Mouse (Mus musculus) heart, adult 2 months (tissue): Measurements from ENCODE around the gene Zp3r. TPM values are rescaled to one million over a fixed set of nuclear protein-coding genes. Genes with fewer than 3 reads are reported as not detected.
A peak's percentile ranks its signal among the peaks of the same experiment; 100 is the strongest.

Source experiments
- DNase-seq, 2 experiments: peaks; one replicate each; pipeline ENCODE4 v3.0.0; 2021
- H3K27ac ChIP-seq: fragments of 200-600 bp; 2 replicates; pipeline ENCODE4 v1.8.1; 2022
- H3K27me3 ChIP-seq: fragments of 200-500 bp; 2 replicates; pipeline ENCODE4 v1.6.1; 2012; ENCODE audit warnings: mild to moderate bottlenecking, low read length, inconsistent platforms, mixed read lengths; ENCODE audit not compliant: control insufficient read depth, insufficient read depth
- H3K36me3 ChIP-seq: fragments of 200-500 bp; 2 replicates; pipeline ENCODE4 v1.6.1; 2012; ENCODE audit warnings: low read length, inconsistent platforms; ENCODE audit not compliant: control insufficient read depth, insufficient read depth
- H3K4me1 ChIP-seq: fragments of 200-500 bp; 2 replicates; pipeline ENCODE4 v1.6.1; 2011; ENCODE audit warnings: low read length; ENCODE audit not compliant: control insufficient read depth, insufficient read depth
- H3K4me3 ChIP-seq: fragments of 200-600 bp; 2 replicates; pipeline ENCODE4 v1.8.1; 2022
- H3K79me2 ChIP-seq: fragments of 200-500 bp; replicated peaks from 2 replicates; pipeline ENCODE4 v1.6.1; 2012; ENCODE audit warnings: mild to moderate bottlenecking, inconsistent platforms, low read length, moderate library complexity, mixed read lengths; ENCODE audit not compliant: control insufficient read depth, insufficient read depth
- H3K9ac ChIP-seq: fragments of 200-500 bp; 2 replicates; pipeline ENCODE4 v1.6.1; 2012; ENCODE audit warnings: low read depth, mild to moderate bottlenecking, control low read depth, inconsistent platforms, low read length, mixed read lengths
- CTCF ChIP-seq: fragments of 200-600 bp; IDR thresholded peaks from 2 replicates; pipeline ENCODE4 v1.8.1; 2022; ENCODE audit warnings: antibody characterized with exemption, mild to moderate bottlenecking, moderate library complexity
- EP300 ChIP-seq: fragments of 200-500 bp; IDR thresholded peaks from 2 replicates; pipeline ENCODE4 v1.6.1; 2011; ENCODE audit warnings: low read depth, low read length, control low read depth; ENCODE audit not compliant: insufficient read depth
- POLR2A ChIP-seq: fragments of 200-500 bp; IDR thresholded peaks from 2 replicates; pipeline ENCODE4 v1.6.1; 2011; ENCODE audit warnings: mild to moderate bottlenecking, low read depth, low read length, control low read depth; ENCODE audit not compliant: insufficient read depth
- WGBS: fragments of 180-500 bp; shearing (Covaris S2); methylation state at CpG from one replicate; pipeline ENCODE4 v1.1.7; 2018; 5-methylcytosine and 5-hydroxymethylcytosine counted together
- intact Hi-C: fragments of 180-260 bp; cut with DNase I; formaldehyde crosslinking; loops from one replicate; pipeline ENCODE4 v1.15.1; 2025
- polyA plus RNA-seq: library from polyadenylated mRNA; depleted of rRNA; stranded (reverse); fragments of >200 nt; gene quantifications from 2 replicates; pipeline ENCODE4 v1.2.3, GENCODE M21; 2012
- total RNA-seq, 2 experiments: library from RNA; stranded (reverse); gene quantifications; 2 replicates each; pipeline ENCODE4 v1.2.3; 2021

Zp3r gene
- total and polyA plus RNA-seq, 3 experiments: not detected

- peak; percentile 88 for TF ChIP-seq CTCF
- TF ChIP-seq POLR2A: no peak
- peak; percentile 63 to 78 for DNase-seq
- intact Hi-C loops: loop anchor here (1.0 to 5.0 kb wide), 2 partner anchors 67 to 86 kb away; no protein-coding TSS in a partner anchor
- no peak overlapping the region for H3K4me3 ChIP-seq
- no peaks in the 10 kb centered on the region for H3K27me3 ChIP-seq
- no peaks in the 10 kb centered on the region for H3K79me2 ChIP-seq
- no peak overlapping the region for H3K9ac ChIP-seq
- H3K27ac ChIP-seq: no peak overlapping the region
- no peaks in the 10 kb centered on the region for H3K36me3 ChIP-seq
- 20% methylated on average over 16 of the region's 16 CpGs for WGBS
- H3K4me1 ChIP-seq: no peaks in the 10 kb centered on the region
Observed at GRCm38 (mm10) chr1:130633761-130634410, 4.5 kb upstream of the Zp3r start.

GRCm38 (mm10) chr1:130633316-130633715 is 3.9 kb upstream of the Zp3r start:
- Histone ChIP-seq H3K27ac (no peak overlapping the region), H3K27me3 (no peaks in the 10 kb centered on the region), H3K4me3 (no peak overlapping the region), H3K9ac (no peak overlapping the region), H3K79me2 (no peaks in the 10 kb centered on the region), H3K36me3 (no peaks in the 10 kb centered on the region), H3K4me1 (no peaks in the 10 kb centered on the region)
- 82% methylated on average over 8 of the region's 8 CpGs for WGBS
- TF ChIP-seq CTCF (no peak), EP300 (no peak), POLR2A (no peak)
- intact Hi-C loops: loop anchor here (5.0 kb wide), 1 partner anchor 66 kb away; no protein-coding TSS in a partner anchor
- DNase-seq: no peak

- H3K4me1 ChIP-seq: no peaks in the 10 kb centered on the region
- intact Hi-C loops: no loop called here
- no peak for DNase-seq
- H3K9ac ChIP-seq: no peak overlapping the region
- TF ChIP-seq CTCF (no peak), POLR2A (no peak), EP300 (no peak)
- no peak overlapping the region for H3K4me3 ChIP-seq
- H3K79me2 ChIP-seq: no peaks in the 10 kb centered on the region
- no peak overlapping the region for H3K27ac ChIP-seq
- H3K27me3 ChIP-seq: no peaks in the 10 kb centered on the region
- WGBS: 76% methylated on average over 2 of the region's 2 CpGs
- H3K36me3 ChIP-seq: no peaks in the 10 kb centered on the region
Observed at GRCm38 (mm10) chr1:130596291-130596690, 33.1 kb downstream of the Zp3r start.

GRCm38 (mm10) chr1:130588659-130589058 is 40.8 kb downstream of the Zp3r start:
- Histone ChIP-seq H3K4me3 (no peak overlapping the region), H3K79me2 (no peaks in the 10 kb centered on the region), H3K9ac (no peak overlapping the region), H3K27ac (no peak overlapping the region), H3K27me3 (no peaks in the 10 kb centered on the region), H3K4me1 (no peaks in the 10 kb centered on the region), H3K36me3 (no peaks in the 10 kb centered on the region)
- DNase-seq: peak; percentile 42 to 46
- intact Hi-C loops: no loop called here
- no peak for TF ChIP-seq POLR2A
- 71% methylated on average over 9 of the region's 9 CpGs for WGBS

GRCm38 (mm10) chr1:130576389-130576788 is 53.0 kb downstream of the Zp3r start:
- H3K36me3 ChIP-seq: no peaks in the 10 kb centered on the region
- no peak overlapping the region for H3K4me3 ChIP-seq
- DNase-seq: no peak
- no peaks in the 10 kb centered on the region for H3K27me3 ChIP-seq
- no peak for TF ChIP-seq CTCF
- no peak for TF ChIP-seq EP300
- no peak for TF ChIP-seq POLR2A
- H3K9ac ChIP-seq: no peak overlapping the region
- no peaks in the 10 kb centered on the region; the same call in 1 of the 2 replicates for H3K4me1 ChIP-seq
- no peak overlapping the region for H3K27ac ChIP-seq
- intact Hi-C loops: loop anchor here (10.0 kb wide), 1 partner anchor 198 kb away; no protein-coding TSS in a partner anchor
- WGBS: 64% methylated on average over 4 of the region's 4 CpGs
- H3K79me2 ChIP-seq: no peaks in the 10 kb centered on the region

GRCm38 (mm10) chr1:130575962-130576361 is 53.5 kb downstream of the Zp3r start:
- DNase-seq: no peak
- H3K4me3 ChIP-seq: no peak overlapping the region
- H3K4me1 ChIP-seq: no peaks in the 10 kb centered on the region; the same call in 1 of the 2 replicates
- no peak overlapping the region for H3K9ac ChIP-seq
- H3K27ac ChIP-seq: no peak overlapping the region
- H3K36me3 ChIP-seq: no peaks in the 10 kb centered on the region
- no peaks in the 10 kb centered on the region for H3K79me2 ChIP-seq
- intact Hi-C loops: loop anchor here (10.0 kb wide), 1 partner anchor 199 kb away; no protein-coding TSS in a partner anchor
- no peaks in the 10 kb centered on the region for H3K27me3 ChIP-seq
- TF ChIP-seq CTCF: peak; percentile 63
- TF ChIP-seq POLR2A: no peak
